Mouse (Mus musculus): ENCODE measurements at regions not wholly inside any gene's neighbourhood (a gene's known extent, or its start where the extent isn't known, plus 50 kb on each side); places are given as distances from the start of the nearest gene placed in this dataset.

GRCm38 (mm10) chr3:42129821-42130560 is 387.6 kb downstream of the D3Ertd751e start:
- DNase-seq: no peak

GRCm38 (mm10) chr3:42132322-42132721 is 389.9 kb downstream of the D3Ertd751e start:
- DNase-seq: no peak

GRCm38 (mm10) chr3:42153372-42153771 is 411.0 kb downstream of the D3Ertd751e start:
- no peak for DNase-seq

- DNase-seq: no peak
These were observed 412.5 kb downstream of the D3Ertd751e start for GRCm38 (mm10) chr3:42154909-42155308.

- DNase-seq: no peak
These were observed 421.3 kb downstream of the D3Ertd751e start for GRCm38 (mm10) chr3:42163666-42164065.

GRCm38 (mm10) chr3:42199206-42199605 is 456.8 kb downstream of the D3Ertd751e start:
- no peak for DNase-seq

- DNase-seq: no peak
These were observed 459.0 kb downstream of the D3Ertd751e start for GRCm38 (mm10) chr3:42201373-42201772.

GRCm38 (mm10) chr3:42205640-42206039 is 463.2 kb downstream of the D3Ertd751e start:
- DNase-seq: no peak

GRCm38 (mm10) chr3:42211420-42211819 is 469.0 kb downstream of the D3Ertd751e start:
- no peak for DNase-seq

GRCm38 (mm10) chr3:42212456-42212855 is 470.0 kb downstream of the D3Ertd751e start:
- no peak for DNase-seq

GRCm38 (mm10) chr3:42213163-42213562 is 470.8 kb downstream of the D3Ertd751e start:
- DNase-seq: no peak

- no peak for DNase-seq
These were observed 472.3 kb downstream of the D3Ertd751e start for GRCm38 (mm10) chr3:42214624-42215276.

- no peak for DNase-seq
These were observed 476.3 kb downstream of the D3Ertd751e start for GRCm38 (mm10) chr3:42218719-42219118.

GRCm38 (mm10) chr3:42227679-42228398 is 485.4 kb downstream of the D3Ertd751e start:
- DNase-seq: no peak

- DNase-seq: no peak
These were observed 486.0 kb downstream of the D3Ertd751e start for GRCm38 (mm10) chr3:42228399-42228755.

- DNase-seq: no peak
These were observed 489.9 kb downstream of the D3Ertd751e start for GRCm38 (mm10) chr3:42232268-42232667.

GRCm38 (mm10) chr3:42233756-42234155 is 491.3 kb downstream of the D3Ertd751e start:
- DNase-seq: no peak

- no peak for DNase-seq
These were observed 493.1 kb downstream of the D3Ertd751e start for GRCm38 (mm10) chr3:42235515-42235914.

Measured in heart, postnatal 4 days (tissue).